Mouse (Mus musculus): ENCODE measurements at regions not wholly inside any gene's neighbourhood (a gene's known extent, or its start where the extent isn't known, plus 50 kb on each side); places are given as distances from the start of the nearest gene placed in this dataset.

DNA sequence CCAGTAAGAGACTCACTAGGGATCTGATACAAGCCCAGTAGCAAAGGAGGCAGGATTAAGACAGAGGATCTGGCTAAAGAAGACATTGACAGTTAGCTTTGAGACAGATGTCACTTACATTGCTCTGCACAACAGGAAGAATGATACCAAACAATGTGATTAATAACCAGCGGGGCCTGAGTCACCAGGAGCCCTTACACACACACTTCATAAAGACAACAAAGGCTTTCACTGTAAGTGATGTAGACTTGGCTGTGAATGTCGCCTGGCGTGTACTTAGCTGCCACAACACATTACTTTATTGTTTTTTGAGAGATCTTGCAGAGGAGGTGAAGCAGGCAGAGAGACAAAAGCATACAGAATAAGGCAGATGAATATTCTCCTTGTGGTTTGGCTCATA is 116.1 kb downstream of the Cdca7 start:
- H3K9me3 ChIP-seq (replicated peaks; ENCODE audit: low read length) = no peaks in the 10 kb centered on the region
- dilution Hi-C loops (cut with MboI; ENCODE audit: extremely low pct_ligation_motif_present, extremely low pct_unique_long_range_greater_than_20kb, low sequenced_read_pairs) = no loop called here
- H3K27me3 ChIP-seq (replicated peaks) = no peaks in the 10 kb centered on the region
- no peak overlapping the region for H3K4me2 ChIP-seq (ENCODE audit: insufficient read depth, low read depth, poor library complexity, severe bottlenecking)
- H3K4me3 ChIP-seq (replicated peaks in 1 of 3; ENCODE audit: low read depth in 2 of 3, low read length in 2 of 3, poor library complexity in 1 of 3) = no peak overlapping the region
- no peak overlapping the region for H3K27ac ChIP-seq (ENCODE audit: insufficient read depth, low read depth)
- in situ Hi-C loops (cut with MboI; ENCODE audit: low pct_ligation_motif_present, low pct_unique_long_range_greater_than_20kb, low sequenced_read_pairs) = no loop called here
- H3K4me1 ChIP-seq (ENCODE audit: control insufficient read depth in 1 of 2, insufficient read depth in 2 of 2) = peaks cover 0 to 7% of the 10 kb centered on the region in 2 experiments; a peak in 2 of 4 replicates
- DNase-seq (ENCODE audit: extremely low read depth) = no peak
- H3K36me3 ChIP-seq (replicated peaks in 1 of 2; ENCODE audit: control insufficient read depth in 1 of 2, insufficient read depth in 1 of 2, low read length in 1 of 2) = no peaks in the 10 kb centered on the region
- H3K79me2 ChIP-seq (replicated peaks; ENCODE audit: control insufficient read depth, extremely low read depth, insufficient read depth, poor library complexity, severe bottlenecking) = no peaks in the 10 kb centered on the region
- H3K9ac ChIP-seq (ENCODE audit: insufficient read depth, low read depth) = no peak overlapping the region
- TF ChIP-seq MAX (IDR thresholded peaks at IDR 0.05; ENCODE audit: low read length) (no peak), IRF4 (IDR thresholded peaks at IDR 0.05; ENCODE audit: low read depth, low read length) (no peak), CHD1 (IDR thresholded peaks at IDR 0.05; ENCODE audit: low read depth, low read length) (no peak), JUN (IDR thresholded peaks at IDR 0.05; ENCODE audit: insufficient read depth, low read depth, low read length) (no peak), USF1 (IDR thresholded peaks at IDR 0.05; ENCODE audit: low read depth, low read length) (no peak), POLR2AphosphoS2 (IDR thresholded peaks at IDR 0.05; ENCODE audit: low read depth, low read length) (no peak), JUND (conservative IDR thresholded peaks at IDR 0.05; ENCODE audit: low read depth, low read length) (no peak), ELF1 (IDR thresholded peaks at IDR 0.05; ENCODE audit: low read depth, low read length) (no peak), GABPA (IDR thresholded peaks at IDR 0.05; ENCODE audit: insufficient replicate concordance, low read depth, low read length) (no peak), HCFC1 (IDR thresholded peaks at IDR 0.05; ENCODE audit: low read depth, low read length) (no peak), UBTF (IDR thresholded peaks at IDR 0.05; ENCODE audit: low read depth, low read length) (no peak), RCOR1 (conservative IDR thresholded peaks at IDR 0.05; ENCODE audit: low read depth, low read length) (no peak), MAZ (IDR thresholded peaks at IDR 0.05; ENCODE audit: low read depth, low read length) (no peak), POLR2A (IDR thresholded peaks at IDR 0.05; ENCODE audit: low read depth, low read length) (no peak), MEF2A (IDR thresholded peaks at IDR 0.05; ENCODE audit: borderline replicate concordance, low read depth, low read length) (no peak), MXI1 (IDR thresholded peaks at IDR 0.05; ENCODE audit: low read depth, low read length) (no peak), SMC3 (IDR thresholded peaks at IDR 0.05; ENCODE audit: low read depth, low read length) (no peak), E2F4 (IDR thresholded peaks at IDR 0.05; ENCODE audit: insufficient replicate concordance, low read depth, low read length) (no peak)

DNA sequence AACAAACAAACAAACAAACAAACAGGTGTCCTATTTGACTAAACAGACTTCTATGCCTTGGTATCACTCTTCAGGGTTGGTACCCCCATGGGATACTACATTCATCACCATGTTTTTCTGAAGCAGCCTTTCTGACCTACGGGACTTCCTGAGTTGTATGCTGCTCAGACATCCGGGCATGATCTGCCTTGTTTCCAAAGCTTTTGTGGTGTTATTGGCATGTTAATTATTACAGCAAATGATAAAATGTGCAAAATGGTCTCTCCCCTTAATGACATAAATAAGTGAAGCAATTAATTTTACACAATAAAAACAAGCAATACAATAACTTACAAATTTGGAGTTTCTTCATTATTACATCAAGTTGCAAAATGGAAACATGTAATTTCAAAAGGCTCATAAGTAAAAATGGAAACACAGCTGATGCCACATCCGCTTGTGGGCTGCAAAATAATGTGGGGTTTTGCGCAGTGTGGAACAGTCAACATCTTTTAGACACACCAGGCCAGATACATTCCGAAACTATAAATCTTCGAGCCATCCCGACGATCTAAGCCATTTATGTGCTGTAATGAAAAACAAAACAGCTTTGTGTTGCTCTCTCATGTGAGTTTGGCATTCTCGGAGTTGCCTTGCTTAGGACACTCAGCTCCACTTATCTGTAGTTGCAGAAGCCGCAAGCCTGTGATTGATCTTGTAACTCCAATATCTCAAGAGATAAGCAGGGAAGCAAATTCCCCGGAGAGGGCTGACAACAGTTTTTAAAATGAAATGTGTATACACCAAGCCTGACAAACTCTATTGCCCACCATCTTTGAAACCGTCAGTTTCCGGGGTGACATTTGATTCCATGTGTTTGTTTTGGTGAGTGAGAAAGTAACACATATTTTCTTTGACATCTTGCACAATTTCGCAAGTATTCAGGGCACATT is 121.3 kb downstream of the Cdca7 start:
- no peaks in the 10 kb centered on the region for H3K36me3 ChIP-seq (replicated peaks in 1 of 2; ENCODE audit: control insufficient read depth in 1 of 2, insufficient read depth in 1 of 2, low read length in 1 of 2)
- no peak overlapping the region for H3K9ac ChIP-seq (ENCODE audit: insufficient read depth, low read depth)
- no peaks in the 10 kb centered on the region for H3K79me2 ChIP-seq (replicated peaks; ENCODE audit: control insufficient read depth, extremely low read depth, insufficient read depth, poor library complexity, severe bottlenecking)
- H3K4me2 ChIP-seq (ENCODE audit: insufficient read depth, low read depth, poor library complexity, severe bottlenecking) = no peak overlapping the region
- dilution Hi-C loops (cut with MboI; ENCODE audit: extremely low pct_ligation_motif_present, extremely low pct_unique_long_range_greater_than_20kb, low sequenced_read_pairs) = no loop called here
- H3K4me1 ChIP-seq (ENCODE audit: control insufficient read depth in 1 of 2, insufficient read depth in 2 of 2) = no peaks in the 10 kb centered on the region
- no peak overlapping the region for H3K27ac ChIP-seq (ENCODE audit: insufficient read depth, low read depth)
- in situ Hi-C loops (cut with MboI; ENCODE audit: low pct_ligation_motif_present, low pct_unique_long_range_greater_than_20kb, low sequenced_read_pairs) = no loop called here
- H3K4me3 ChIP-seq (replicated peaks in 1 of 3; ENCODE audit: low read depth in 2 of 3, low read length in 2 of 3, poor library complexity in 1 of 3) = no peak overlapping the region
- no peak for TF ChIP-seq NELFE (IDR thresholded peaks at IDR 0.05; ENCODE audit: low read depth, low read length)
- peak; percentile 69; the same call in 1 of the 2 replicates for TF ChIP-seq MEF2A (IDR thresholded peaks at IDR 0.05; ENCODE audit: borderline replicate concordance, low read depth, low read length)
- DNase-seq (ENCODE audit: extremely low read depth) = no peak
- H3K9me3 ChIP-seq (replicated peaks; ENCODE audit: low read length) = no peaks in the 10 kb centered on the region
- H3K27me3 ChIP-seq (replicated peaks) = no peaks in the 10 kb centered on the region
